Mouse (Mus musculus): ENCODE data around the gene Tdrd1. TPM values are rescaled to one million over a fixed set of nuclear protein-coding genes. Genes with fewer than 3 reads are reported as not detected.
A peak's percentile ranks its signal among the peaks of the same experiment; 100 is the strongest.

Tdrd1 gene
- polyA plus RNA-seq, 1 experiment from 2014 or later: 0.81 TPM

DNA sequence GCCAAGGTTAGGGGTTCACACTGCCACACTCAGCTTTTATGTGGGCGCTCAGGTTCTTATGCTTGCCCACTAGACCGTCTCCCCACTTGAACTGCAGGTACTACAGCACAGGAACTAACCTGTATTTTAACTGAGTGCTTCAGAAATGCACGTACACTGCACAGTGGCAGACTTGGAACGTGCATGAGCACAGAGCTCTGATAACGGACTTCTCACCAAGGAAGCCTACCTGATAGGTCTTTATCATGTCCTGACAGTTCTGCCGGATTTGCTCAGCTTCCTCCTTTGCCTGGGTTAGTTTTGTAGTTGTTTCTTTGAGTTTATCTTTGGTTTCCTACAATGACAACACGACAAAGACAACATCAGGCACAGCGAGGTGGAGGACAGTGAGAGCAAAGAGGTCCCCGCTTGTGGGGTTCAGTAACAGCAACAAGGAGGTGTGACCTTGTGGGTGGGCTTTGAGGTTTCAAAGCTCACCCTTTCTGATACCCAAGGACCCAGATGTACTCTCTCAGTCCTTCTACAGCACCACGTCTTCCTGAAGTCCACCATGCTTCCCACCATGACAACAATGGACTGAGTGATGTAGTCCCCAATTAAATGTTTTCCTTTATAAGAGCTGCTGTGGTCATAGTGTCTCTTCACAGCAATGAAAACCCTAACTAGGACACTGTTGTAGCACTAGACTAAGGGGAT, 24.2 kb upstream of the Tdrd1 start:
- DNase-seq (ENCODE audit: low spot score): no peak
- peak; percentile 95 for ATAC-seq (replicated peaks; ENCODE audit: low FRiP score)
- Histone ChIP-seq H3K4me2 (peak overlapping the region; percentile 53), H3K4me3 (ENCODE audit: low read depth, low read length) (no peak overlapping the region), H3K9me3 (ENCODE audit: control insufficient read depth, low read length) (no peaks in the 10 kb centered on the region), H3K36me3 (ENCODE audit: control insufficient read depth, insufficient read depth, low read length) (peaks cover 9% of the 10 kb centered on the region; the same call in 1 of the 2 replicates), H3K4me1 (replicated peaks; ENCODE audit: control insufficient read depth, insufficient read depth, low read length) (peaks cover 27% of the 10 kb centered on the region), H3K27ac (ENCODE audit: low read depth, low read length) (peak overlapping the region; percentile 84), H3K27me3 (replicated peaks; ENCODE audit: control insufficient read depth, insufficient read depth, low read length) (no peaks in the 10 kb centered on the region), H3K9ac (ENCODE audit: low read depth, low read length) (0 out of 2 replicates have a peak overlapping the region, but pooled peaks have one; percentile 9)
- WGBS: 45% methylated on average over 10 of the region's 10 CpGs

DNA sequence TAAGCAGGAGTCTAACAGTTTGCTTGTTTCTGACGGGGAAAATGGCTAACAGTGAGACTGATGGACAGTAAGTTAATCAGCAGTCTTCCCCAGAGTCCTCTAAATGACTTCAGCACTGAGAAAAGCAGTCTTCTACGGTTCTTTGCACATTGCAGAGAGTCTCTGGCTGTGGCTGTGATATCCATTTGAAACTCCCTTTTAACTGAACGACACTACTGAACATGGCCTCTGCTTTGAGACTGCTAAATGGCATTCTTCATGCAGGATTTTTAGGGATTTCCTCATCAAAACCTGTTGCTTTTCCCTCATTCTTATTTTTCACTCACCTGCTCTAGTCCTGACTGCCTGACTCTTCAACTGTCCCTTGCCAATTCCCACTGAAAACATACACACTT, 23.7 kb upstream of the Tdrd1 start:
- 75% methylated on average over 3 of the region's 3 CpGs for WGBS
- Histone ChIP-seq H3K9ac (ENCODE audit: low read depth, low read length) (0 out of 2 replicates have a peak overlapping the region, but pooled peaks have one; percentile 9), H3K36me3 (ENCODE audit: control insufficient read depth, insufficient read depth, low read length) (peaks cover 6% of the 10 kb centered on the region; the same call in 1 of the 2 replicates), H3K9me3 (ENCODE audit: control insufficient read depth, low read length) (no peaks in the 10 kb centered on the region), H3K27me3 (replicated peaks; ENCODE audit: control insufficient read depth, insufficient read depth, low read length) (no peaks in the 10 kb centered on the region), H3K4me1 (replicated peaks; ENCODE audit: control insufficient read depth, insufficient read depth, low read length) (peaks cover 27% of the 10 kb centered on the region), H3K4me3 (ENCODE audit: low read depth, low read length) (no peak overlapping the region), H3K27ac (ENCODE audit: low read depth, low read length) (peak overlapping the region; percentile 84), H3K4me2 (peak overlapping the region; percentile 53)
- DNase-seq (ENCODE audit: low spot score) (no peak), ATAC-seq (replicated peaks; ENCODE audit: low FRiP score) (no peak)

DNA sequence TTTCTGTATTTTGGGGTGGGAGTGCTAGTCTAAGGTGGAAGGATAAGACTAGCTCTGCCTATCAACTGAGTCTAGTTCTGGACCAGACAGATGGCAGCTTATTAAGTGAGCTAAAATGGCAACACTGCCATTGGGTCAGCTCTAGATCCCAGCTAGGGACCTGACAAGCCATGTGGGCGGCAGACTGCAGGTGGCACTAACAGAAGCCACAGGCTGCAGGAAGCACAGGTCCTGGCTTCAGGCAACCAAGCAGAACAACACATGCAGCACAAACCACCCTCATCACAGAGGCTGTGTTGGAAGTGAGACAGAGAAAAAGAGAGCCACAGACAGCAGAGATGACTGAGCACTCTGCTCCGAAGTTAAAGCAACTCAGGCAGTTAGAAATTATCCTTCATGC, 20.6 kb upstream of the Tdrd1 start:
- WGBS: 86% methylated on average over 2 of the region's 2 CpGs
- peaks cover 8% of the 10 kb centered on the region; the same call in 1 of the 2 replicates for H3K36me3 ChIP-seq (ENCODE audit: control insufficient read depth, insufficient read depth, low read length)
- H3K27me3 ChIP-seq (replicated peaks; ENCODE audit: control insufficient read depth, insufficient read depth, low read length): no peaks in the 10 kb centered on the region
- ATAC-seq (replicated peaks; ENCODE audit: low FRiP score) (no peak), DNase-seq (ENCODE audit: low spot score) (no peak)
- peaks cover 22% of the 10 kb centered on the region for H3K4me1 ChIP-seq (replicated peaks; ENCODE audit: control insufficient read depth, insufficient read depth, low read length)
- no peak overlapping the region for H3K4me2 ChIP-seq
- H3K27ac ChIP-seq (ENCODE audit: low read depth, low read length): no peak overlapping the region
- H3K9me3 ChIP-seq (ENCODE audit: control insufficient read depth, low read length): no peaks in the 10 kb centered on the region
- H3K4me3 ChIP-seq (ENCODE audit: low read depth, low read length): no peak overlapping the region
- H3K9ac ChIP-seq (ENCODE audit: low read depth, low read length): no peak overlapping the region

DNA sequence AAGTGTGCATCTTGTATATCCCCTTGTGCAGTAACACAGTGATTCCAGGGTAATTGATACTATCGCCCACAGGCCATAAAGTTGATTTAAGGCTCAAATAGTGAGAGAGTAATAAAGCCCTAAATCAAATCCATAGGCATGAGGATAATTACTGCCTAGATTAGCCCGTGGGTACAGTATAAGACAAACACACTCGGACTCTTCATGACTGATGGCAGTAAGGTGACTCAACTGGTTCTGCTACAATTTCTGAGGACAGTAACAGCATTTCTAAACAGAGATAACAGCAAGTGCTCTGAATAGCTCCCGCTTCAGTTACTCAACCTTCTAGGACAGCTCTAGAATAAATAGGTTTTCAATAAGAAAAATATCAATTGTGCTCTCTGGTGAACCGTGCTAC, 18.9 kb upstream of the Tdrd1 start:
- H3K36me3 ChIP-seq (ENCODE audit: control insufficient read depth, insufficient read depth, low read length): peaks cover 8% of the 10 kb centered on the region; the same call in 1 of the 2 replicates
- H3K4me2 ChIP-seq: no peak overlapping the region
- DNase-seq (ENCODE audit: low spot score) (no peak), ATAC-seq (replicated peaks; ENCODE audit: low FRiP score) (no peak)
- WGBS: 87% methylated on average over 5 of the region's 5 CpGs
- H3K4me3 ChIP-seq (ENCODE audit: low read depth, low read length): no peak overlapping the region
- H3K27me3 ChIP-seq (replicated peaks; ENCODE audit: control insufficient read depth, insufficient read depth, low read length): no peaks in the 10 kb centered on the region
- no peaks in the 10 kb centered on the region for H3K9me3 ChIP-seq (ENCODE audit: control insufficient read depth, low read length)
- peaks cover 11% of the 10 kb centered on the region for H3K4me1 ChIP-seq (replicated peaks; ENCODE audit: control insufficient read depth, insufficient read depth, low read length)
- H3K27ac ChIP-seq (ENCODE audit: low read depth, low read length): no peak overlapping the region
- H3K9ac ChIP-seq (ENCODE audit: low read depth, low read length): no peak overlapping the region

DNA sequence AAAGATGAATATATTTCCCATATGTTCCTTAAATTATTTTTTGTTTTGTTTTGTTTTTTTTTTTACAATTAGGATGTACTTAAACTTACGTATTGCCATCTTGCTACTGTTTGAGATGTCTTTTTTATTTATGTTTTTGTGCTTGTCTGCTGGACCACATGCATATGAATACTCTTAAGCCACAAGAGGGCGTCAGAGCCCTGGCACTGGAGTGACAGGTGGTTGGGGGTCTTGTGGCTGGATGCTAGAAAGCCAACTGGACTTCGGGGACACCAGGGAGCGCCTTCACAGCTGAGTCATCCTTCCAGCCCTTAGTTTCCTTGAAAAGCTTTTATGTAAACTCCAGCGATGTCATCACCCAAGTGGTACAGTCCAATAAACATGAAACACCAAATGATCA, 17.2 kb upstream of the Tdrd1 start:
- Histone ChIP-seq H3K4me2 (no peak overlapping the region), H3K36me3 (ENCODE audit: control insufficient read depth, insufficient read depth, low read length) (peaks cover 12% of the 10 kb centered on the region; the same call in 1 of the 2 replicates), H3K27me3 (replicated peaks; ENCODE audit: control insufficient read depth, insufficient read depth, low read length) (no peaks in the 10 kb centered on the region), H3K9me3 (ENCODE audit: control insufficient read depth, low read length) (no peaks in the 10 kb centered on the region), H3K27ac (ENCODE audit: low read depth, low read length) (no peak overlapping the region), H3K9ac (ENCODE audit: low read depth, low read length) (no peak overlapping the region), H3K4me1 (replicated peaks; ENCODE audit: control insufficient read depth, insufficient read depth, low read length) (peaks cover 4% of the 10 kb centered on the region; the same call in 1 of the 2 replicates), H3K4me3 (ENCODE audit: low read depth, low read length) (no peak overlapping the region)
- DNase-seq (ENCODE audit: low spot score): no peak
- no peak for ATAC-seq (replicated peaks; ENCODE audit: low FRiP score)
- WGBS: 62% methylated on average over 5 of the region's 5 CpGs

DNA sequence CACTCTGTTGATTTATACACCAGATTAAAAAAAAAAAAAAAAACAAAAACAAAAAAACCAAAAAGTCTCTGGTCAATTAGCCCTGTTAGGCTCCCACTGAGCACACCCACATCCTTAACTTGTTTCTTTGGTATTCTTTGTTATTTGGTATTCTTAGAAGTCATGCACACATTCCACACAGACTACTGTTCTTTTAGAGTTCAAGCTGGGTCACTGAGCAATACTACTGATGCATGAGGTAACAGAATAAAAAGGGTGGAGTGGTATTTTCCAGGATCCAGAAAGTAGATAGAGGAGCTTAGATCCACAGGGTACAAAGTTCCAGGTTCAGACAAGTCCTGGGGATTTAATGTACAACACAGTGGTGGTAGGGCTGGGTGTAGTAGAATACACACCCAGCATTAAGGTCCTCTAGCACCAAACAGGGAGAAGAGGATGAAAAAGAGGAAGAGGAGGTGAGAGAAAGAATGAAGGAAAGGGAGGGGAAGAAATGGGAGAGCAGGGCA, 15.3 kb upstream of the Tdrd1 start:
- Histone ChIP-seq H3K4me2 (no peak overlapping the region), H3K4me1 (replicated peaks; ENCODE audit: control insufficient read depth, insufficient read depth, low read length) (peaks cover 4% of the 10 kb centered on the region; the same call in 1 of the 2 replicates), H3K36me3 (ENCODE audit: control insufficient read depth, insufficient read depth, low read length) (peaks cover 10% of the 10 kb centered on the region; the same call in 1 of the 2 replicates), H3K9me3 (ENCODE audit: control insufficient read depth, low read length) (no peaks in the 10 kb centered on the region), H3K9ac (ENCODE audit: low read depth, low read length) (no peak overlapping the region), H3K4me3 (ENCODE audit: low read depth, low read length) (no peak overlapping the region), H3K27ac (ENCODE audit: low read depth, low read length) (no peak overlapping the region), H3K27me3 (replicated peaks; ENCODE audit: control insufficient read depth, insufficient read depth, low read length) (no peaks in the 10 kb centered on the region)
- DNase-seq (ENCODE audit: low spot score): no peak
- ATAC-seq (replicated peaks; ENCODE audit: low FRiP score): no peak

DNA sequence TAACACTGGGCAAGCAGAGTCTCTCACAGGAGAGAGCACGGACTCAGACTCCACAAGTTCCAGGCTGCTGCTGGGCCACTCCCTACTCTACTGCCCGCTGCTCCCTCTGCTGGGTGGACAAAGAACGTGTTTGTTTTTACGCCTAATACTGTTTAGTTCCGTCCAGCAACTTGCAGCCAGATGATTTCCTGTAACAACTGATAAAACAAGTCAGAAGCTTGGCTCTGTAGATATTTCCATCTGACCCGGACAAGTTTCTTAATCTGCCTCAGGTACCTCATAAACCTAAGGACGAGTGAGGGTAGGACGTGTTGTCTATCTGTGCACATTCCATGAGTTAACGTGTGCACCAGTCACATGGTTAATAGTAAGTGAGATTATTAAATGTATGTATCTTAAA, 14.4 kb upstream of the Tdrd1 start:
- H3K4me3 ChIP-seq (ENCODE audit: low read depth, low read length): no peak overlapping the region
- H3K4me2 ChIP-seq: no peak overlapping the region
- ATAC-seq (replicated peaks; ENCODE audit: low FRiP score): peak; percentile 89
- 25% methylated on average over 9 of the region's 9 CpGs for WGBS
- no peaks in the 10 kb centered on the region for H3K27me3 ChIP-seq (replicated peaks; ENCODE audit: control insufficient read depth, insufficient read depth, low read length)
- no peak overlapping the region for H3K27ac ChIP-seq (ENCODE audit: low read depth, low read length)
- H3K9ac ChIP-seq (ENCODE audit: low read depth, low read length): no peak overlapping the region
- DNase-seq (ENCODE audit: low spot score): peak; percentile 47
- peaks cover 4% of the 10 kb centered on the region; the same call in 1 of the 2 replicates for H3K4me1 ChIP-seq (replicated peaks; ENCODE audit: control insufficient read depth, insufficient read depth, low read length)
- H3K36me3 ChIP-seq (ENCODE audit: control insufficient read depth, insufficient read depth, low read length): peaks cover 10% of the 10 kb centered on the region; the same call in 1 of the 2 replicates
- H3K9me3 ChIP-seq (ENCODE audit: control insufficient read depth, low read length): no peaks in the 10 kb centered on the region

DNA sequence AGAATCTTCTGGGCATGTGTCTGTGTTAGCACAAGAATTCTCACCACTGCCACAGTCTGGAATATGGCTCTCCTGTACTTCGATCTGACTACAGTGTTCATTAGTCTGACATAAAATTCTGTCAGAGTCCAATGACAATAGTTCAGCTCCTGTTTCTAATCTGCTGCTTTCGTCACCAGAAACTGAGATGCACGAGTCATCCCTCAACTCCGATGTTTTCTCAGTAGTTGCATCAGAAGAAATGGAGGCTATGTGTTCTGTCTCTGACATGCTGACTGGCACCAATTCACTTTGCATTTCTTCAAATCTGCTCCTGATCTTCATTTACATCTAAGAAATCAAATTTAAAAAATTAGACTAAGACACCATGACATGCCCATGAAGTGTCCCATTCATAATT, 12.6 kb upstream of the Tdrd1 start:
- H3K9ac ChIP-seq (ENCODE audit: low read depth, low read length): no peak overlapping the region
- H3K4me3 ChIP-seq (ENCODE audit: low read depth, low read length): no peak overlapping the region
- H3K4me2 ChIP-seq: no peak overlapping the region
- H3K9me3 ChIP-seq (ENCODE audit: control insufficient read depth, low read length): no peaks in the 10 kb centered on the region
- peaks cover 7% of the 10 kb centered on the region; the same call in 1 of the 2 replicates for H3K36me3 ChIP-seq (ENCODE audit: control insufficient read depth, insufficient read depth, low read length)
- ATAC-seq (replicated peaks; ENCODE audit: low FRiP score) (no peak), DNase-seq (ENCODE audit: low spot score) (no peak)
- no peak overlapping the region for H3K27ac ChIP-seq (ENCODE audit: low read depth, low read length)
- peaks cover 13% of the 10 kb centered on the region for H3K4me1 ChIP-seq (replicated peaks; ENCODE audit: control insufficient read depth, insufficient read depth, low read length)
- WGBS: 81% methylated on average over 4 of the region's 4 CpGs
- H3K27me3 ChIP-seq (replicated peaks; ENCODE audit: control insufficient read depth, insufficient read depth, low read length): no peaks in the 10 kb centered on the region

Measured in liver, embryonic 11.5 days (tissue).